Mouse (Mus musculus) left cerebral cortex, adult 2 months (tissue): ENCODE measurements at regions not wholly inside any gene's neighbourhood (a gene's known extent, or its start where the extent isn't known, plus 50 kb on each side); places are given as distances from the start of the nearest gene placed in this dataset.
"Not testable (repeated sequence)": the region's sequence is repeated elsewhere in the genome, so short reads cannot be mapped to it uniquely, and the experiment has no call there.

Experiments
- DNase-seq, 2 experiments: peaks; one replicate each; pipeline ENCODE4 v3.0.0; 2021 to 2022; ENCODE audit warnings: low spot score in 2 of 2, mixed read lengths in 1 of 2; ENCODE audit errors: extremely low spot score in 1 of 2
- H3K27ac ChIP-seq: fragments of 200-600 bp; 2 replicates; pipeline ENCODE4 v1.8.1; 2022
- H3K4me3 ChIP-seq: fragments of 200-600 bp; 2 replicates; pipeline ENCODE4 v1.8.1; 2022
- CTCF ChIP-seq: fragments of 200-600 bp; IDR thresholded peaks from 2 replicates; pipeline ENCODE4 v1.8.1; 2022; ENCODE audit warnings: antibody characterized with exemption, mild to moderate bottlenecking, moderate library complexity
- intact Hi-C: fragments of 180-260 bp; cut with DNase I; formaldehyde crosslinking; loops from one replicate; pipeline ENCODE4 v1.15.1; 2025

DNA sequence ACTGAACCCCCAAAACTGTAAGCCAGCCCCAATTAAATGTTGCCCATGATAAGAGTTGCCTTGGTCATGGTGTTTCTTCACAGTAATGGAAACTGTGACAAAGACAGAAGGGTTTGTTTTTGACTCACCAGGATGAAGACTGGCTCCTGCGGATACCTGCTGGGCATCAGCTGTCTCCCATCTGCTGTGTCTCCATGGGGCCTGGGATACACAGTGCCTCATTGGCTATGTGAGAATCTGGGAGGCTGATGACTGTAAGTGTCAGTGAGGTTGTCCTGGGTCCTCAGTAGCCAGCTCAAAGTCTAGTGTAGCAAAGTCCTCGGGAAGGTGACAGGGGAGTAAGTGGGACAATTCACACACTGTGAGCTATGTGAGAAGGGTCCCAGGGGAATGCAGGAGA lies 139.5 kb upstream of the Sfswap start:
- intact Hi-C loops, result no loop called here
- no peak for TF ChIP-seq CTCF
- Histone ChIP-seq H3K4me3 (no peak overlapping the region), H3K27ac (no peak overlapping the region)
- no peak for DNase-seq

DNA sequence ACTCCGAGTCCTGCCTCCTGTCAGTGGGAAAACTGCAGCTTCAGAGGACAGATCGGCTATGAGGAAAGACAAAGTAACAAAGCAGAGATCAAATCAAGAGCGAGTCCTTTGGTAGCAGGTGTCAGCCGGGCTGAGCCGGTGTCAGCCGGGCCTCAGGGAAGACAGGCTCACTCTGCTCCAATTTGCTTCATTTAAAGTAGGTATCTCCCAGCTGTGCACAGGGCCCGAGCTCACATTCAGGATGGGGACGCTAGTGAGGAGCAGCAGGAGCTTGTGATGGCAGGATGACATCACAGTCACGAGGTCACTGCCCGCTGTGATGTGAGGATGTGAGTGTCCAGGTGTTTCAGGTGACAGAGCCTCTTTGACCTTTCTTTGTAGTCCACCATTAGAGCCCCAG lies 137.8 kb upstream of the Sfswap start:
- H3K27ac ChIP-seq, result no peak overlapping the region

DNA sequence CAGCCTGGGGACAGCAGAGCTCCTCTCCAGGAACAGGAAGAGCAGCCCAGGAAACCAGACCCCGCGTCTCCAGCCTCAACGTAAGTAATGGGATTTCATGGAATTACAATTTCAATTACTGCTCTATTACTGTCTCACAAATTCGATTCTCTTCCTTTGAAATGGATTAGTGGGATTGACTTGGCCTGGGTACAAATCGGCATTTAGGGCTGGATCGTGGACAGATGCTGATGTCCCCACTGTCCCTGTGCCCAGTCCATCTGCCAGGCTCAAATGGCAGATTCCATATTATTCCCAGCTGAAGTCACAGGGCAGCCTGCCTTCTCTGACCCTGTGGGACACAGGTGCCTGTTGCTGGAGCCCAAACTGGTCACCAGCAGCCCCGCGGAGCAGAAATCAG lies 136.0 kb upstream of the Sfswap start:
- Histone ChIP-seq H3K27ac (no peak overlapping the region), H3K4me3 (no peak overlapping the region)
- TF ChIP-seq CTCF, result no peak
- intact Hi-C loops, result no loop called here
- DNase-seq, result no peak

More for the DNA sequence above, 137.8 kb upstream of the Sfswap start:
- no peak overlapping the region for H3K4me3 ChIP-seq
- DNase-seq, result no peak
- TF ChIP-seq CTCF, result no peak
- intact Hi-C loops, result no loop called here

DNA sequence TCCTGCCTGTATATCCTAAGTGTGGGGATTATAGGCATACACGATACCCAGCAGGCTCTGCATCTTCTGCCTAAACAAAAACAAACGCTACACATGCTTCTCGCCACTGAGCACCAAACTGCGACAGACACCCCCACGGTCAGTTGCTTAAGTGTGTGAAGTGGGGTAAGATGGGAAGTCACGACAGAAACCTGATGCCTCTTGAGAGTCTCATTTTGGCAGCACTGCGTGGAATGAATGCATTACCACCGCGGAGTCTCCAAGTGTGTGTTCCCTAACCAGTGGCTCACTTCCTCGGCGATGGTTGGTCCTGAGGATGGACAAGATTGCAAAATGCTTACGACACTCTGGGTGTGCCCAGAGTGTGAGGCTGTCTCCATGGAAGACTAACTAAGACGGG lies 133.8 kb upstream of the Sfswap start:
- no peak for DNase-seq
- H3K4me3 ChIP-seq, result no peak overlapping the region
- H3K27ac ChIP-seq, result no peak overlapping the region
- intact Hi-C loops, result no loop called here
- TF ChIP-seq CTCF, result no peak

DNA sequence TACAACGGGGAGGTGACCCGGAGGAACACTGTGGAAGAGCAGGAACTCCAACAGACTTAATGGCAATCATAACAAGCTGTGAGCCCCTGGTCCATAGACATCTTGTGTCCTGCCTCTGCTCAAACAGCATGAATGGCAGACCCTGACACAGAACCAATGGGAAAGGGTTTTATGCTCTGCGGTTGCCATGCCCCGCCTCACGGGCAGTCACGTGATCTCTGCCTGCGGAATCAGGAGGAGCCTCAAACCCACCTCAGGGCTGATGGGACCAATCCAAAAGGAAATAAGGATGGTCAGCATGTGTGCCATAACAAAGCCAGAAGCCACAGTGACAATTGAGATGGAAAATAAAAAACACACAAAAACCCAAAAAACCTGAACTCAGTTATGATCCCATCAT lies 120.2 kb upstream of the Sfswap start:
- no peak for DNase-seq
- H3K27ac ChIP-seq, result no peak overlapping the region
- intact Hi-C loops, result loop anchor here (5.0 kb wide), 1 partner anchor 199 kb away; no protein-coding TSS in a partner anchor
- H3K4me3 ChIP-seq, result no peak overlapping the region
- no peak for TF ChIP-seq CTCF

DNA sequence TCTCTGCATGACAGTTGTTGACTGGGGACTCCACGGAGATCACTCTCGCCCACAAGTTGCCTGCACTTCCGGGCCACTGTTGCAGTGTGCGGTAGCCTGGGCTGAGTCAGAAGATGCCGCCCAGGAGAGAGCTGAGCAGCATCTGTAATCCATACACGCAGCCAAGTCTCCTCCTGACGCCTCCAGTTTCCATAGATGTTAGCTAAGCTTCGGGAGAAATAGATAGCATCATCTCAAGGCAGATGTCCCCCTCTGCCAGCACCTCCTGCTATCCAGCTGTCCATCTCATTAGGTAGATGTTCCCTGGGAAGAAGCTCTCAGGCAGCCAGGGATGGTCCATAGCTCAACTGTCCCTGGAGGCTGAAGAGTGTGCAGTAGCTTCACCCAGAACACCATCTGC lies 116.0 kb upstream of the Sfswap start:
- DNase-seq, result peak; percentile 17 to 26
- no peak for TF ChIP-seq CTCF
- no peak overlapping the region for H3K4me3 ChIP-seq
- intact Hi-C loops, result loop anchor here (2.0 to 5.0 kb wide), 2 partner anchors 203 to 324 kb away; no protein-coding TSS in a partner anchor
- peak overlapping the region; percentile 19; the same call in 1 of the 2 replicates for H3K27ac ChIP-seq

DNA sequence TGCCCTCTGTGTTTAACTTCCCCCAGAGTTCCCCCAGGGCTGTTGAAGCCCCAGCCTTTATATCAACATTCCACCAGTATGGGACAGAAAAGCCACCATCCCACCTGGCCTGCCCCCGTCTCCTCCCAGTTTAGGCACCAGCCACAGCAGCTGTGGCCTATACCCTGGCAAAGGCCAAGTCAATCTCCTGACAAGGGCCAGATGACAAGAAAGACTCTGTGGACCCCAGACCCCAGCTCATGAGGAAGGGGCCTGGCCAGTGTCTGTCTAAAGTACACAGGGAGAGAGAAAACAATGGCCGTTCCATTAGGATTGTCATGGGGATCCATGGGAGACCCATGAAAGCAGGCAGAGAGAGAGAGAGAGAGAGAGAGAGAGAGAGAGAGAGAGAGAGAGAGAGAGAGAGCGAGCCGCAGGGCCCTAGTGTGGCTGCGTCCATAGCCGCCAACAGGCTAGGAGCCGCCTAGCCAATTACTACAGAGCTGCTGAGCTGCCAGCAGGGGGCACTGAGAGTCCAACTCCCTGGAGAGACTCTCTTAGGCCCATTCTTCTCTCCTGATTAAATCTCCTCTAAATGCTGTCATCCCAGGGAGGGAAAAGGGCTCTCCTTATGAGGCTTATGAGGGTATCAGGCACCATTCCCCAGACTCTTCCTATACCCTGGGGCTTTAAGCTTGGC lies 114.9 kb upstream of the Sfswap start:
- not testable (repeated sequence) for H3K4me3 ChIP-seq, DNase-seq
- intact Hi-C loops, result loop anchor here (2.0 kb wide), 1 partner anchor 325 kb away; no protein-coding TSS in a partner anchor
- peak overlapping the region; percentile 50; the same call in 1 of the 2 replicates for H3K27ac ChIP-seq

DNA sequence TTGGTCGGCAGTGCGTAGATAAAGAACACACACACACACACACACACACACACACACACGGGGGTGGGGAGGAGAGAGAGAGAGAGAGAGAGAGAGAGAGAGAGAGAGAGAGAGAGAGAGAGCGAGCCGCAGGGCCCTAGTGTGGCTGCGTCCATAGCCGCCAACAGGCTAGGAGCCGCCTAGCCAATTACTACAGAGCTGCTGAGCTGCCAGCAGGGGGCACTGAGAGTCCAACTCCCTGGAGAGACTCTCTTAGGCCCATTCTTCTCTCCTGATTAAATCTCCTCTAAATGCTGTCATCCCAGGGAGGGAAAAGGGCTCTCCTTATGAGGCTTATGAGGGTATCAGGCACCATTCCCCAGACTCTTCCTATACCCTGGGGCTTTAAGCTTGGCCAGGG lies 114.3 kb upstream of the Sfswap start:
- H3K4me3 ChIP-seq, DNase-seq, intact Hi-C loops, H3K27ac ChIP-seq: not testable (repeated sequence)

DNA sequence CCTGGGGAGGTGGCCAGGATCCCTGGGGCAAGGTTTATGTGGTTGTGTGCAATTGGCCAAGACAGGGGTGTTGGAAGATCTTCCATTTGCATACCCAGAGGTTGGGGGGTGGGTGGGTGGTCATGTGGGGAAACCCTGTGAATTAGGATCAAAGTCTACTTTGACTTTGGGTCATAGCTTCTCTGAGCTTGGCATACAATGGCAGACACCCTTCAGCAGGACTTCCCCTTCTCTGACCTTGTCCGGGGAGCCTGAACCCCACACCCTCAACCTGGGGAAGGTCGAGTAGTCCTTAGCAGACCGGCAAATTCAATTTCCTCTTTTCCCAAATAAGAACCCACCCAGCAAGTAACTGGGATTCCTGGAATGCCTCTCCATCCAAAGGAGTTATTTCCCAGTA lies 113.7 kb upstream of the Sfswap start:
- no peak for DNase-seq
- no peak overlapping the region for H3K4me3 ChIP-seq
- H3K27ac ChIP-seq, result no peak overlapping the region
- intact Hi-C loops, result no loop called here
- TF ChIP-seq CTCF, result no peak

DNA sequence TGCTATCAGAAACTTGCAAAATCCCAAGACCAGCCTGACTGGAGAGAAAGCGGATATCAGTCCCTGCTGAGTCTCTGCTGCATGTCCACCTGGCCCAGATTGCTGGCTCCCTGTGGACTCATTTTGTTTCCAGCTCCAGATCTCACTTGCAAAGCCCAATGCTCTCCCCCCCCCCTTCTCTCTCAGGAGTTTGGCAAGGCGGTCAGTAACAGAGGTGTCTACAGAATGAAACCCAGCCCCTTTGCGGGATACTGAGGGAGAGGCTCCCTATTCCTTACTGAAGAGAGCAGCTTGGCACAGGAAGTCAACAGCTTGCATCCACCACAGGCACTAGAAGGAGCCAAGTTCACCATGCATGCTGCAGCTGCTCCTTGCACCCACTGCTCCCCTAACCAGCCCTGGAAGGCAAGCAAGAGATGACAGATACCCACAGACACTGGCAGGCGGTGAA lies 110.1 kb upstream of the Sfswap start:
- H3K4me3 ChIP-seq, result no peak overlapping the region
- DNase-seq, result no peak
- intact Hi-C loops, result loop anchor here (5.0 kb wide), 1 partner anchor 111 kb away; the partner anchor contains the start of gene Sfswap
- TF ChIP-seq CTCF, result no peak
- H3K27ac ChIP-seq, result no peak overlapping the region

DNA sequence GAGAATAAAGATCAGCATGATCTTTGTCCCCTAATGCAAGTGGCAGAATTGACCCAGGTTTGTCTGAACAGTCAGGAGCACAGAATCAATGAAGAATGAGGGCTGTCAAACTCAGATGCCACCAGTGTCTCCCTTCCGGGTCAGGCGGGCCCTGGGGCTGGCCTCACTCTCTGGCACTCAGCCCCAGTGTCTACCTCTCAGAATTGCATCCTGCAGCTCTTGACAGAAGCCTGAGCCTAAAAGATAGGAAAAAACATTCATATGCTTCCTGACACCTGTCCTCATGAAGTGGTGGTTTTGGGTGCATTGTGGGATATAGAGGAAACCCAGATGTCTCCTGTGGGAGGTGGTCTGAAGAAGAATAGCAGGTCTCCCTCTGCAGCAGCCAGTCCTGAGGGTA lies 107.9 kb upstream of the Sfswap start:
- Histone ChIP-seq H3K27ac (no peak overlapping the region), H3K4me3 (no peak overlapping the region)
- intact Hi-C loops, result loop anchor here (5.0 kb wide), 1 partner anchor 109 kb away; the partner anchor contains the start of gene Sfswap
- no peak for TF ChIP-seq CTCF
- no peak for DNase-seq

DNA sequence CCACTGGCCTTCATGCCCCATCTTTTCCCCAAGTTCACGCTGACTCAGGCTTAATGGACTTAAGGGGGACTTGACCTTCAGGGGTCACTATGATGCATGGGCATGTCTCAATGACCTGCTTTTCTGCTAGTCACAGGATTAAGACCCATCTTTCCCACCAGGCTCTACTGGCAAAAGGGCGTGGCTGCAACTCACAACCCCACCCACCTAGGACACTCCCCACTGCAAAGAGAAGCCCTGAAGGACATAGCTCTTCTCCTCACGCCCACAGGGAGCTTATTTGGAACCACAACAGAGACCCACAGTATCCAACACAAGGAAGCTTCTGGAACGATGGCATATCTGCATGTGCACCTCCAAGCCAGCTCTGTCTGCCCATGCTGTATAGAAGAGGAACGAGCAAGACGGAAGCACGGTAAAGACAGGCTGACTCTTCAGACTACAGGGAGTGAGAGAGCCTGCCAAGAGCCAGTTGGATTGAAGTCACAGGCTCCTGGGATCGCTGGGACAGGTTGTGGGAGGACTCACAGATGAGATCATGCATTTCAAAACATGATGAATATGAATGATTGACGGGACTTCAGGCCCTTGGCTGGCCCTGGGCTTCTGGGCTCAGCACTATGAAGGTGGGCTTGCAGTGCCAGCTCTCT lies 107.3 kb upstream of the Sfswap start:
- no peak for DNase-seq
- Histone ChIP-seq H3K27ac (peak overlapping the region; percentile 5; the same call in 1 of the 2 replicates), H3K4me3 (no peak overlapping the region)
- intact Hi-C loops, result loop anchor here (5.0 kb wide), 1 partner anchor 109 kb away; the partner anchor contains the start of gene Sfswap
- TF ChIP-seq CTCF, result no peak
